Mouse (Mus musculus): ENCODE measurements around the gene Ppp1r16b.
A peak's percentile ranks its signal among the peaks of the same experiment; 100 is the strongest.

The Ppp1r16b gene

GRCm38 (mm10) chr2:158768771-158769170 is 103.6 kb downstream of the Ppp1r16b start:
- DNase-seq (ENCODE audit: low spot score in 2 of 2), result no peak

- DNase-seq (ENCODE audit: low spot score in 2 of 2), result no peak
Observed at GRCm38 (mm10) chr2:158770126-158770757, 105.0 kb downstream of the Ppp1r16b start.

GRCm38 (mm10) chr2:158771066-158771763 is 106.0 kb downstream of the Ppp1r16b start:
- no peak for DNase-seq (ENCODE audit: low spot score in 2 of 2)

GRCm38 (mm10) chr2:158772808-158773207 is 107.6 kb downstream of the Ppp1r16b start:
- DNase-seq (ENCODE audit: low spot score in 2 of 2), result no peak

GRCm38 (mm10) chr2:158774886-158775285 is 109.7 kb downstream of the Ppp1r16b start:
- DNase-seq (ENCODE audit: low spot score in 2 of 2), result no peak

GRCm38 (mm10) chr2:158776716-158777115 is 111.5 kb downstream of the Ppp1r16b start:
- no peak for DNase-seq (ENCODE audit: low spot score in 2 of 2)

- DNase-seq (ENCODE audit: low spot score in 2 of 2), result no peak
Observed at GRCm38 (mm10) chr2:158777490-158777889, 112.3 kb downstream of the Ppp1r16b start.

- DNase-seq (ENCODE audit: low spot score in 2 of 2), result no peak
Observed at GRCm38 (mm10) chr2:158778349-158778748, 113.2 kb downstream of the Ppp1r16b start.

GRCm38 (mm10) chr2:158781126-158781525 is 115.9 kb downstream of the Ppp1r16b start:
- DNase-seq (ENCODE audit: low spot score in 2 of 2), result no peak

GRCm38 (mm10) chr2:158786927-158787795 is 122.0 kb downstream of the Ppp1r16b start:
- no peak for DNase-seq (ENCODE audit: low spot score in 2 of 2)

- DNase-seq (ENCODE audit: low spot score in 2 of 2), result peak; percentile 94
Observed at GRCm38 (mm10) chr2:158794494-158795004, 129.4 kb downstream of the Ppp1r16b start, which contains the start of gene Dhx35. Dhx35 (plus strand) TSS chr2:158794807.

GRCm38 (mm10) chr2:158795043-158795442 is 129.8 kb downstream of the Ppp1r16b start:
- no peak for DNase-seq (ENCODE audit: low spot score in 2 of 2)

- DNase-seq (ENCODE audit: low spot score in 2 of 2), result no peak
Observed at GRCm38 (mm10) chr2:158795875-158796274, 130.7 kb downstream of the Ppp1r16b start.

GRCm38 (mm10) chr2:158799328-158799727 is 134.1 kb downstream of the Ppp1r16b start:
- DNase-seq (ENCODE audit: low spot score in 2 of 2), result no peak

GRCm38 (mm10) chr2:158800788-158801187 is 135.6 kb downstream of the Ppp1r16b start:
- DNase-seq (ENCODE audit: low spot score in 2 of 2), result no peak

GRCm38 (mm10) chr2:158803575-158803974 is 138.4 kb downstream of the Ppp1r16b start:
- no peak for DNase-seq (ENCODE audit: low spot score in 2 of 2)

GRCm38 (mm10) chr2:158815686-158816085 is 150.5 kb downstream of the Ppp1r16b start:
- DNase-seq (ENCODE audit: low spot score in 2 of 2), result no peak

Measured in frontal cortex, postnatal 36 days (tissue).